Mouse (Mus musculus) CH12.LX (cell line): Measurements from ENCODE around the gene Gm5741. TPM values are rescaled to one million over a fixed set of nuclear protein-coding genes. Genes with fewer than 3 reads are reported as not detected.

Experiments used
- DNase-seq: peaks from one replicate; pipeline ENCODE4 v3.0.0-alpha.2; 2013; ENCODE audit errors: extremely low read depth
- H3K27ac ChIP-seq: 2 replicates; pipeline ENCODE4 v1.5.1; 2012; ENCODE audit warnings: low read depth, mild to moderate bottlenecking, control low read depth, moderate library complexity; ENCODE audit not compliant: insufficient read depth
- H3K27me3 ChIP-seq: replicated peaks from 2 replicates; pipeline ENCODE3; 2012; ENCODE audit warnings: inconsistent platforms
- H3K36me3 ChIP-seq, 2 experiments: replicated peaks in 1 of 2; 2 replicates each; pipeline versions ENCODE3 to v1.6.1; 2012; ENCODE audit warnings: inconsistent platforms in 1 of 2, low read length in 1 of 2, mild to moderate bottlenecking in 1 of 2, mixed read lengths in 1 of 2, moderate library complexity in 1 of 2; ENCODE audit not compliant: control insufficient read depth in 1 of 2, insufficient read depth in 1 of 2
- H3K4me1 ChIP-seq, 2 experiments: 2 replicates each; pipeline ENCODE4 v1.6.1; 2012; ENCODE audit warnings: inconsistent platforms in 1 of 2, moderate library complexity in 1 of 2; ENCODE audit not compliant: insufficient read depth in 2 of 2, control insufficient read depth in 1 of 2
- H3K4me2 ChIP-seq: 2 replicates; pipeline ENCODE4 v1.6.1; 2012; ENCODE audit warnings: low read depth, mild to moderate bottlenecking, control low read depth; ENCODE audit not compliant: poor library complexity, insufficient read depth, severe bottlenecking
- H3K4me3 ChIP-seq, 3 experiments: fragments of 150-350 bp in 1 of 3; sonication (generic) in 1 of 3; replicated peaks in 1 of 3; 2 replicates each; pipeline versions ENCODE3 to v1.5.1; 2011 to 2012; ENCODE audit warnings: low read depth in 2 of 3, low read length in 2 of 3, mild to moderate bottlenecking in 2 of 3, moderate library complexity in 2 of 3, control low read depth in 1 of 3, improper control_type of control experiment in 1 of 3, inconsistent platforms in 1 of 3, mixed read lengths in 1 of 3; ENCODE audit not compliant: poor library complexity in 1 of 3
- H3K79me2 ChIP-seq: replicated peaks from 2 replicates; pipeline ENCODE4 v1.6.1; 2012; ENCODE audit warnings: mild to moderate bottlenecking, moderate library complexity; ENCODE audit not compliant: control insufficient read depth, poor library complexity, insufficient read depth, severe bottlenecking; ENCODE audit errors: extremely low read depth
- H3K9ac ChIP-seq: 2 replicates; pipeline ENCODE4 v1.6.1; 2012; ENCODE audit warnings: low read depth, mild to moderate bottlenecking, control low read depth, moderate library complexity; ENCODE audit not compliant: insufficient read depth
- H3K9me3 ChIP-seq: replicated peaks from 2 replicates; pipeline ENCODE3; 2012; ENCODE audit warnings: low read length, inconsistent platforms, mixed read lengths
- CHD1 ChIP-seq: IDR thresholded peaks from 2 replicates; pipeline ENCODE4 v1.6.1; 2012; ENCODE audit warnings: low read depth, low read length, improper control_type of control experiment, inconsistent platforms
- CHD2 ChIP-seq: IDR thresholded peaks from 2 replicates; pipeline ENCODE4 v1.6.1; 2011; ENCODE audit warnings: low read length, improper control_type of control experiment
- CTCF ChIP-seq, 2 experiments: IDR thresholded peaks in 1 of 2; conservative IDR thresholded peaks in 1 of 2; 2 replicates each; pipeline ENCODE4 v1.5.1; 2011 to 2012; ENCODE audit warnings: low read depth in 2 of 2, low read length in 2 of 2, improper control_type of control experiment in 1 of 2, inconsistent platforms in 1 of 2, mild to moderate bottlenecking in 1 of 2, moderate library complexity in 1 of 2
- E2F4 ChIP-seq: IDR thresholded peaks from 2 replicates; pipeline ENCODE4 v1.6.1; 2011; ENCODE audit warnings: low read depth, low read length, improper control_type of control experiment; ENCODE audit not compliant: insufficient replicate concordance
- EP300 ChIP-seq: IDR thresholded peaks from 2 replicates; pipeline ENCODE4 v1.6.1; 2011; ENCODE audit warnings: low read length, improper control_type of control experiment
- KAT2A ChIP-seq: IDR thresholded peaks from 2 replicates; pipeline ENCODE4 v1.6.1; 2012; ENCODE audit warnings: low read length, improper control_type of control experiment, inconsistent platforms; ENCODE audit not compliant: insufficient replicate concordance
- MAFK ChIP-seq: IDR thresholded peaks from 2 replicates; pipeline ENCODE4 v1.6.1; 2011; ENCODE audit warnings: low read length, improper control_type of control experiment; ENCODE audit not compliant: insufficient replicate concordance
- MAZ ChIP-seq: IDR thresholded peaks from 2 replicates; pipeline ENCODE4 v1.6.1; 2012; ENCODE audit warnings: low read depth, mild to moderate bottlenecking, inconsistent platforms, low read length, improper control_type of control experiment, moderate library complexity
- MEF2A ChIP-seq: IDR thresholded peaks from 2 replicates; pipeline ENCODE4 v1.6.1; 2014; ENCODE audit warnings: low read depth, mild to moderate bottlenecking, inconsistent platforms, low read length, improper control_type of control experiment, borderline replicate concordance
- NELFE ChIP-seq: IDR thresholded peaks from 2 replicates; pipeline ENCODE4 v1.6.1; 2011; ENCODE audit warnings: low read depth, low read length, improper control_type of control experiment
- PAX5 ChIP-seq: IDR thresholded peaks from 2 replicates; pipeline ENCODE4 v1.6.1; 2012; ENCODE audit warnings: low read length, inconsistent platforms, mixed read lengths
- POLR2A ChIP-seq: IDR thresholded peaks from 2 replicates; pipeline ENCODE4 v1.6.1; 2011; ENCODE audit warnings: low read depth, mild to moderate bottlenecking, improper control_type of control experiment, low read length
- POLR2AphosphoS2 ChIP-seq: IDR thresholded peaks from 2 replicates; pipeline ENCODE4 v1.6.1; 2011; ENCODE audit warnings: low read depth, low read length, improper control_type of control experiment
- TCF12 ChIP-seq: IDR thresholded peaks from 2 replicates; pipeline ENCODE4 v1.6.1; 2014; ENCODE audit warnings: low read depth, mild to moderate bottlenecking, inconsistent platforms, low read length, improper control_type of control experiment
- UBTF ChIP-seq: IDR thresholded peaks from 2 replicates; pipeline ENCODE4 v1.6.1; 2012; ENCODE audit warnings: low read depth, mild to moderate bottlenecking, inconsistent platforms, low read length, improper control_type of control experiment, moderate library complexity
- USF1 ChIP-seq: IDR thresholded peaks from 2 replicates; pipeline ENCODE4 v1.6.1; 2014; ENCODE audit warnings: low read depth, mild to moderate bottlenecking, inconsistent platforms, low read length, improper control_type of control experiment
- ZC3H11A ChIP-seq: IDR thresholded peaks from 2 replicates; pipeline ENCODE4 v1.6.1; 2012; ENCODE audit warnings: low read depth, mild to moderate bottlenecking, inconsistent platforms, low read length, improper control_type of control experiment
- ZNF384 ChIP-seq: IDR thresholded peaks from 2 replicates; pipeline ENCODE4 v1.6.1; 2012; ENCODE audit warnings: low read depth, low read length, improper control_type of control experiment, inconsistent platforms
- dilution Hi-C: fragments of 300-500 bp; cut with MboI; formaldehyde crosslinking; loops from 2 replicates; pipeline ENCODE4 v1.14.3; 2020; ENCODE audit warnings: low sequenced_read_pairs; ENCODE audit not compliant: extremely low pct_unique_long_range_greater_than_20kb, extremely low pct_ligation_motif_present
- in situ Hi-C: fragments of 300-500 bp; cut with MboI; formaldehyde crosslinking; loops from 3 replicates; pipeline ENCODE4 v1.14.3; 2019; ENCODE audit warnings: low sequenced_read_pairs, low pct_ligation_motif_present, low pct_unique_long_range_greater_than_20kb, mixed read lengths
- polyA plus RNA-seq: library from polyadenylated mRNA; unstranded; fragments of >175 nt; gene quantifications from 2 replicates; pipeline ENCODE4 v1.2.1, GENCODE M21; 2012; ENCODE audit warnings: low read depth; ENCODE audit not compliant: insufficient read length
- total RNA-seq, 2 experiments: library from RNA; depleted of rRNA; stranded (reverse); fragments of 300-350 nt in 1 of 2; fragments of >200 nt in 1 of 2; gene quantifications; 2 replicates each; pipeline ENCODE4 v1.2.3; 2012 to 2014

Gm5741 gene
- total and polyA plus RNA-seq, 3 experiments: 1.0 TPM; not detected in 2

- peaks cover 17% of the 10 kb centered on the region for H3K79me2 ChIP-seq
- no peak overlapping the region for H3K4me2 ChIP-seq
- TF ChIP-seq POLR2A (no peak), CTCF (conservative IDR thresholded peaks at IDR 0.05 in 1 of 2, IDR thresholded peaks at IDR 0.05 in 1 of 2; ENCODE audit: low read depth in 2 of 2, low read length in 2 of 2) (peak in 1 of 2 experiments; percentile 18; a peak in 3 of 4 replicates)
- DNase-seq: no peak
- H3K27me3 ChIP-seq: no peaks in the 10 kb centered on the region
- H3K9ac ChIP-seq: no peak overlapping the region
- peaks cover 6 to 27% of the 10 kb centered on the region in 2 experiments for H3K4me1 ChIP-seq
- peaks cover 47 to 65% of the 10 kb centered on the region in 2 experiments for H3K36me3 ChIP-seq
- H3K9me3 ChIP-seq: no peaks in the 10 kb centered on the region
- no peak overlapping the region for H3K4me3 ChIP-seq
- dilution Hi-C loops: no loop called here
- in situ Hi-C loops: no loop called here
- no peak overlapping the region for H3K27ac ChIP-seq
Observed at GRCm38 (mm10) chr8:85076001-85076400, 8.2 kb upstream of the Gm5741 start.

- Histone ChIP-seq H3K4me2 (no peak overlapping the region), H3K9me3 (no peaks in the 10 kb centered on the region), H3K9ac (no peak overlapping the region), H3K79me2 (peaks cover 17% of the 10 kb centered on the region), H3K4me3 (no peak overlapping the region), H3K27me3 (no peaks in the 10 kb centered on the region), H3K27ac (no peak overlapping the region), H3K36me3 (peaks cover 47 to 64% of the 10 kb centered on the region in 2 experiments), H3K4me1 (peaks cover 6 to 32% of the 10 kb centered on the region in 2 experiments)
- dilution Hi-C loops: no loop called here
- no peak for DNase-seq
- no peak for TF ChIP-seq MEF2A
- TF ChIP-seq PAX5: no peak
- no peak for TF ChIP-seq POLR2A
- no peak for TF ChIP-seq NELFE
- TF ChIP-seq MAFK: no peak
- no peak for TF ChIP-seq CHD1
- TF ChIP-seq USF1: no peak
- no peak for TF ChIP-seq TCF12
- TF ChIP-seq ZNF384: no peak
- TF ChIP-seq ZC3H11A: no peak
- TF ChIP-seq UBTF: no peak
- no peak for TF ChIP-seq E2F4
- in situ Hi-C loops: loop anchor here (5.0 kb wide), 1 partner anchor 98 kb away; no protein-coding TSS in a partner anchor
Observed at GRCm38 (mm10) chr8:85074617-85075016, 6.8 kb upstream of the Gm5741 start.

GRCm38 (mm10) chr8:85074167-85074566 lies 6.4 kb upstream of the Gm5741 start:
- Histone ChIP-seq H3K9ac (no peak overlapping the region), H3K36me3 (peaks cover 47 to 60% of the 10 kb centered on the region in 2 experiments)
- dilution Hi-C loops: no loop called here

More at GRCm38 (mm10) chr8:85074167-85074566, 6.4 kb upstream of the Gm5741 start:
- TF ChIP-seq ZNF384 (no peak), MAFK (no peak), MAZ (no peak), KAT2A (no peak), POLR2AphosphoS2 (no peak), EP300 (no peak), CHD2 (no peak)
- DNase-seq: no peak
- in situ Hi-C loops: loop anchor here (5.0 kb wide), 1 partner anchor 98 kb away; no protein-coding TSS in a partner anchor
- H3K4me1 ChIP-seq: peaks cover 6 to 27% of the 10 kb centered on the region in 2 experiments
- no peak overlapping the region for H3K4me3 ChIP-seq
- H3K79me2 ChIP-seq: peaks cover 17% of the 10 kb centered on the region
- H3K27me3 ChIP-seq: no peaks in the 10 kb centered on the region
- H3K9me3 ChIP-seq: no peaks in the 10 kb centered on the region
- no peak overlapping the region for H3K4me2 ChIP-seq
- no peak overlapping the region for H3K27ac ChIP-seq
